Mouse (Mus musculus): ENCODE results near the gene Slc30a10. TPM values are rescaled to one million over a fixed set of nuclear protein-coding genes. Genes with fewer than 3 reads are reported as not detected.

The Slc30a10 gene
- 1 to 10 TPM in 1 of 2 experiments, under 1 TPM in 1; 0.24 to 1.1 TPM for total RNA-seq (2023)

GRCm38 (mm10) chr1:185454575-185454954 lies at the start of gene Slc30a10:
Gene Slc30a10 (plus strand): TSS chr1:185454848.

Other genes with a start within 250 kb of the Slc30a10 start
- gene Iars2, start 125.5 kb upstream of the Slc30a10 start, total RNA-seq (2023) = 10 to 100 TPM; 14.8 to 15.1 TPM
- gene Bpnt1, start 122.7 kb upstream of the Slc30a10 start, total RNA-seq (2023) = 1 to 10 TPM; 6.3 to 6.8 TPM
- 10 to 100 TPM; 45.8 to 51.7 TPM for gene Eprs, start 91.8 kb upstream of the Slc30a10 start, total RNA-seq (2023)

All from neutrophil, adult 59 days (primary cell).